Mouse (Mus musculus) ovary, postnatal 36 days (tissue): ENCODE data around the gene Rnf217.

Experiments used
- DNase-seq: peaks from one replicate; pipeline ENCODE4 v3.0.0; 2022; ENCODE audit warnings: low spot score, mixed read lengths

Rnf217 gene

GRCm38 (mm10) chr10:31553302-31553701 is 55.7 kb downstream of the Rnf217 start:
- no peak for DNase-seq

- DNase-seq = no peak
These were observed 57.1 kb downstream of the Rnf217 start for GRCm38 (mm10) chr10:31551850-31552249.

GRCm38 (mm10) chr10:31551362-31551761 is 57.6 kb downstream of the Rnf217 start:
- DNase-seq = no peak

- DNase-seq = no peak
These were observed 61.8 kb downstream of the Rnf217 start for GRCm38 (mm10) chr10:31547156-31547555.

- DNase-seq = no peak
These were observed 64.6 kb downstream of the Rnf217 start for GRCm38 (mm10) chr10:31544149-31544942.

GRCm38 (mm10) chr10:31540518-31540917 is 68.5 kb downstream of the Rnf217 start:
- DNase-seq = no peak

GRCm38 (mm10) chr10:31539351-31539750 is 69.6 kb downstream of the Rnf217 start:
- no peak for DNase-seq

GRCm38 (mm10) chr10:31538721-31539120 is 70.3 kb downstream of the Rnf217 start:
- DNase-seq = no peak

GRCm38 (mm10) chr10:31538243-31538642 is 70.7 kb downstream of the Rnf217 start:
- no peak for DNase-seq

- DNase-seq = no peak
These were observed 71.8 kb downstream of the Rnf217 start for GRCm38 (mm10) chr10:31537213-31537612.

GRCm38 (mm10) chr10:31535046-31535445 is 73.9 kb downstream of the Rnf217 start:
- no peak for DNase-seq

GRCm38 (mm10) chr10:31533270-31533826 is 75.6 kb downstream of the Rnf217 start:
- no peak for DNase-seq

- DNase-seq = no peak
These were observed 76.2 kb downstream of the Rnf217 start for GRCm38 (mm10) chr10:31532782-31533181.

GRCm38 (mm10) chr10:31528297-31528984 is 80.5 kb downstream of the Rnf217 start:
- DNase-seq = no peak

- no peak for DNase-seq
These were observed 83.3 kb downstream of the Rnf217 start for GRCm38 (mm10) chr10:31525705-31526104.

GRCm38 (mm10) chr10:31519420-31519819 is 89.6 kb downstream of the Rnf217 start:
- peak; percentile 14 for DNase-seq

GRCm38 (mm10) chr10:31518210-31518609 is 90.8 kb downstream of the Rnf217 start:
- DNase-seq = no peak

GRCm38 (mm10) chr10:31517192-31517591 is 91.8 kb downstream of the Rnf217 start:
- no peak for DNase-seq

GRCm38 (mm10) chr10:31515897-31516296 is 93.1 kb downstream of the Rnf217 start:
- DNase-seq = no peak

- DNase-seq = no peak
These were observed 104.8 kb downstream of the Rnf217 start for GRCm38 (mm10) chr10:31504134-31504551.

GRCm38 (mm10) chr10:31503542-31504133 is 105.3 kb downstream of the Rnf217 start:
- no peak for DNase-seq

- no peak for DNase-seq
These were observed 107.3 kb downstream of the Rnf217 start for GRCm38 (mm10) chr10:31501644-31502043.

GRCm38 (mm10) chr10:31496931-31497330 is 112.1 kb downstream of the Rnf217 start:
- no peak for DNase-seq
